Comparison of ENCODE assay signal across 9 mouse cellular contexts in the genomic region with DNA sequence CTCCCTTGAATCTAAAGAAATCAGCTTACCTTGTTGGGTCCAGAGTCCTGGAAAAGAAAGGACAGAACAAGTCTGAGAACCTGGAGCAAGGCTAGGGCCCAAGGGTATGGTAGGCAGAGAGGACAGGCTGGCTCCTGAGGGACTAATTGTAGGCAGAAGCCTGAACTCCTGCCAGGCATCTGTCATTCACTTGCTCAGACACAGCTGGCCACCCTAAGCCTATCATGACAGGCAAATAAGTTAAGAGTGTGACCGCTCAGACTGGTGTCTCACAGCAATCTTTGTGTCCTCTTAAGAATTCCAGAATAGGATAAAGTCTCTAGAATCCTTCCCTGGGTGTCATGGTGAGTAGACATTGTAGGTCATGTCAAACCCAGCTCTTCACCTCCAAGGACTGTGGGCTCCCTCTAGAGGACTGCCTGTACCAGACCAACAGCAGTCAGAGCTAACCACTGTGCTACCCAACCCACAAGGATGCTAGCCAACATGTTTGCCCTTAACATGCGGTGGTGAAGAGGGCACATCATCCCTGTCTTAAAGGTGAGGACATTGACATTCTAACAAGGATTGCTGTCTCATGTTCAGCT. TPM values are rescaled to one million over a fixed set of nuclear protein-coding genes. Genes with fewer than 3 reads are reported as not detected.
DNase-seq lines count a peak whose midpoint lies in the region; ATAC-seq and TF ChIP-seq lines count a peak whose summit lies in the region.
"Had no signal": no experiment of that assay in that cellular context is flagged by ENCODE, and none has a peak within 500 bp of the region (broad histone marks: within the 10 kb centered on the region; RNA-seq: fewer than 3 reads in every experiment).

No protein-coding gene starts in this region.

- no peak overlapping the region for H3K9ac ChIP-seq in embryonic facial prominence, embryonic 14.5 days (ENCODE audit: low read depth, low read length)
- H3K9ac ChIP-seq in liver, embryonic 11.5 days (ENCODE audit: low read depth, low read length), result no peak overlapping the region
- H3K9ac ChIP-seq: midbrain, embryonic 13.5 days had no signal

- 85% methylated on average over 2 of the region's 2 CpGs for WGBS in embryonic facial prominence, embryonic 14.5 days
- 90% methylated on average over 2 of the region's 2 CpGs for WGBS in embryonic facial prominence, embryonic 10.5 days
- WGBS in liver, embryonic 11.5 days, result 76% methylated on average over 2 of the region's 2 CpGs

- H3K4me2 ChIP-seq in embryonic facial prominence, embryonic 14.5 days (ENCODE audit: low read depth, low read length), result no peak overlapping the region
- H3K4me2 ChIP-seq in liver, embryonic 11.5 days, result no peak overlapping the region
- H3K4me2 ChIP-seq: midbrain, embryonic 13.5 days had no signal

- H3K36me3 ChIP-seq in embryonic facial prominence, embryonic 14.5 days (ENCODE audit: control insufficient read depth, insufficient read depth, low read length), result 0 out of 2 replicates have a peak, but pooled peaks cover 11% of the 10 kb centered on the region
- H3K36me3 ChIP-seq in embryonic facial prominence, embryonic 10.5 days (replicated peaks), result peaks cover 39% of the 10 kb centered on the region
- no peaks in the 10 kb centered on the region for H3K36me3 ChIP-seq in liver, embryonic 11.5 days (ENCODE audit: control insufficient read depth, insufficient read depth, low read length)

- H3K4me3 ChIP-seq in embryonic facial prominence, embryonic 14.5 days (ENCODE audit: low read depth, low read length), result no peak overlapping the region
- H3K4me3 ChIP-seq in embryonic facial prominence, embryonic 10.5 days, result no peak overlapping the region
- no peak overlapping the region for H3K4me3 ChIP-seq in liver, embryonic 11.5 days (ENCODE audit: low read depth, low read length)
- H3K4me3 ChIP-seq: midbrain, embryonic 13.5 days had no signal

- no peak for TF ChIP-seq POLR2A in brain, embryonic 14.5 days (IDR thresholded peaks at IDR 0.05; ENCODE audit: borderline replicate concordance, extremely low read depth, insufficient read depth, insufficient read length, poor library complexity, severe bottlenecking)

- no peak overlapping the region for H3K27ac ChIP-seq in embryonic facial prominence, embryonic 14.5 days (replicated peaks; ENCODE audit: low read depth, low read length)
- no peak overlapping the region for H3K27ac ChIP-seq in embryonic facial prominence, embryonic 10.5 days (replicated peaks)
- H3K27ac ChIP-seq in liver, embryonic 11.5 days (ENCODE audit: low read depth, low read length), result no peak overlapping the region
- H3K27ac ChIP-seq: midbrain, embryonic 13.5 days had no signal

- H3K9me3 ChIP-seq in embryonic facial prominence, embryonic 14.5 days (ENCODE audit: control insufficient read depth, low read length), result no peaks in the 10 kb centered on the region
- no peaks in the 10 kb centered on the region for H3K9me3 ChIP-seq in embryonic facial prominence, embryonic 10.5 days
- no peaks in the 10 kb centered on the region for H3K9me3 ChIP-seq in liver, embryonic 11.5 days (ENCODE audit: control insufficient read depth, low read length)
- H3K9me3 ChIP-seq: midbrain, embryonic 13.5 days had no signal

- no peak for ATAC-seq in embryonic facial prominence, embryonic 14.5 days (ENCODE audit: low read depth)
- no peak for ATAC-seq in liver, embryonic 11.5 days (replicated peaks; ENCODE audit: low FRiP score)
- ATAC-seq in megakaryocyte progenitor cell, adult 5-6 weeks (replicated peaks; ENCODE audit: poor library complexity), result peak; percentile 47; the same call in 1 of the 2 replicates
- ATAC-seq in frontal cortex, adult (ENCODE audit: low TSS enrichment), result no peak
- ATAC-seq: midbrain, embryonic 13.5 days had no signal

- no peaks in the 10 kb centered on the region for H3K27me3 ChIP-seq in embryonic facial prominence, embryonic 14.5 days (replicated peaks; ENCODE audit: control insufficient read depth, insufficient read depth, low read length)
- H3K27me3 ChIP-seq in embryonic facial prominence, embryonic 10.5 days (replicated peaks; ENCODE audit: low read depth, poor library complexity, severe bottlenecking), result no peaks in the 10 kb centered on the region
- no peaks in the 10 kb centered on the region for H3K27me3 ChIP-seq in liver, embryonic 11.5 days (replicated peaks; ENCODE audit: control insufficient read depth, insufficient read depth, low read length)
- H3K27me3 ChIP-seq: midbrain, embryonic 13.5 days had no signal

- peak; percentile 17 for DNase-seq in embryonic facial prominence, embryonic 14.5 days (ENCODE audit: low spot score)
- no peak for DNase-seq in embryonic facial prominence, embryonic 10.5 days (ENCODE audit: low spot score)
- peak; percentile 22 for DNase-seq in liver
- no peak for DNase-seq in liver, embryonic 11.5 days (ENCODE audit: low spot score)
- DNase-seq in brain, embryonic 14.5 days (ENCODE audit: low read depth), result peak; percentile 68
- no peak for DNase-seq in spleen, adult 12 weeks (ENCODE audit: low spot score)

- TF ChIP-seq CTCF in brain, embryonic 14.5 days (IDR thresholded peaks at IDR 0.05; ENCODE audit: borderline replicate concordance, extremely low read depth, insufficient read depth, insufficient read length), result peak; percentile 23; the same call in 1 of the 2 replicates

- no peaks in the 10 kb centered on the region for H3K4me1 ChIP-seq in embryonic facial prominence, embryonic 14.5 days (ENCODE audit: control insufficient read depth, insufficient read depth, low read length)
- H3K4me1 ChIP-seq in embryonic facial prominence, embryonic 10.5 days, result no peaks in the 10 kb centered on the region
- H3K4me1 ChIP-seq in liver, embryonic 11.5 days (replicated peaks; ENCODE audit: control insufficient read depth, insufficient read depth, low read length), result no peaks in the 10 kb centered on the region
- H3K4me1 ChIP-seq: midbrain, embryonic 13.5 days had no signal

RNA-seq across cellular contexts. Expression of a gene that starts 29.4 kb away (rescaled TPM):
- polyA plus RNA-seq in embryonic facial prominence, embryonic 14.5 days (2014; fragmentation: Nextera tagmentation; extraction: Ambion mirVana), result 30.7 and 32.4 TPM in 2 replicates
- 23.9 and 27.5 TPM in 2 replicates for polyA plus RNA-seq in embryonic facial prominence, embryonic 10.5 days (2016; fragmentation: Nextera tagmentation; extraction: Ambion mirVana)
- polyA plus RNA-seq in liver, embryonic 11.5 days (2014; fragmentation: Nextera tagmentation; extraction: Ambion mirVana), result 2.2 TPM in 2 replicates
- 117 and 213 TPM in 2 replicates for polyA plus RNA-seq in brain, embryonic 14.5 days (2012; rRNA removed)
- total RNA-seq in megakaryocyte progenitor cell, adult 5-6 weeks (2015), result 0.05 TPM in 1 of 2 replicates, not detected in the other
- total RNA-seq in megakaryocyte progenitor cell, adult 5-6 weeks (2017), result not detected in 2 replicates

Comparison
In these comparisons a context has a peak if more than half of its experiments do, and no peak if none do; other contexts are left out.
1. DNase-seq: peak in embryonic facial prominence, embryonic 14.5 days (single experiment), liver (single experiment) and brain, embryonic 14.5 days (single experiment); none in embryonic facial prominence, embryonic 10.5 days (single experiment), liver, embryonic 11.5 days (single experiment) and spleen, adult 12 weeks (single experiment).